Mouse (Mus musculus) ovary, postnatal 36 days (tissue): ENCODE results near the gene Ror1.

Source experiments
- DNase-seq: peaks from one replicate; pipeline ENCODE4 v3.0.0; 2022; ENCODE audit warnings: low spot score, mixed read lengths

Ror1 gene

DNA sequence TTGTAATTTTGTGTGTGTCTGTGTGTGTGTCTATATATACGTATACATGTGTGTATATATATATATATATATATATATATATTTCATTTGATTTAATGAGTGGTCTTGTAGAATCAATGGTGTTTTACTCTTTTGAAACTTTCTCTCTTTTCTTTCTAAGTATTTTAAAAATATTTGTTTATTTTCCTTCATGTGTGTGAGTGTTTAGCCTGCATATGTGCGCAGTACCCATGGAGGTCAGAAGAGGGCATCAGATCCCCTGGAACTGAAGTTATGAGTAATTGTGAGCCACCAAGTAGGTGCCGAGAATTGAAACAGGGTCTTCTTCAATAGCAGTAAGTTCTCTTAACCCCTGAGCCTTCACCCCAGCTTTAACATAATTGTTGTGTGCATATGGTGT, 20.8 kb downstream of the Ror1 start:
- no peak for DNase-seq

DNA sequence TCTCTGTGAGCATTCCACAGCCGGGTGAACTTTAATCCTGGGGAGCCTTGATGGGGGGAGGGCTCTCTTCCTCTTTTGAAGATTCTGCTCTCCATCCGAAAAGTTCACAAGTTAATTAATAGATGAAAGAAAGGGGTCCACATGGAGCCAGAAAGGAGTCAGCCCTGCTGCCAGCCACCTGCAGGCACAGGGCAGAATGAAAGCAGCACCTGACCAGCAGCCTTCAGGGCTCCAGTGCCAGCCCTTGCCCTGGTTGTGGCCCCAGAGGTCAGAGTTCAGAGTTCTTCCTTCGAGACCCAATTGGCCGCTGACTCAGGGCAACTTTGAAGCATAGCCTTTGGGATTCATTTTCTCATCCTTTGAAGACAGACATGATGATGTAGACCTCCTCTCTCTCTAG, 23.1 kb downstream of the Ror1 start:
- DNase-seq: no peak

DNA sequence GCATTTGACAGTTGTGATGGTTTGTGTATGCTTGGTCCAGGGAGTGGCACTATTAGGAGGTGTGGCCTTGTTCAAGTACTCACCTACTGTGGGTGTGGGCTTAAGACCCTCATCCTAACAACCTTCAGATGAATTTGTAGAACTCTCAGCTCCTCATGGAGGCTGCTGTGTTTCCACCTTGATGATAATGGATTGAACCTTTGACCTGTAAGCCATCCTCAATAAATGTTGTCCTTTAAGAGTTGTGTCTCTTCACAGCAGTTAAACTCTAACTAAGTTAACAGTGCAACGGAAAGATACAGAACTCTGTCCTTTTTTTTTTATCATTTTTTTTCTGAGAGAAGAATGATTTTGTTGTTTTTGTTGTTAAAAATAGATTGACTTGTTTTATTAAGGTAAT, 23.8 kb downstream of the Ror1 start:
- DNase-seq: no peak

DNA sequence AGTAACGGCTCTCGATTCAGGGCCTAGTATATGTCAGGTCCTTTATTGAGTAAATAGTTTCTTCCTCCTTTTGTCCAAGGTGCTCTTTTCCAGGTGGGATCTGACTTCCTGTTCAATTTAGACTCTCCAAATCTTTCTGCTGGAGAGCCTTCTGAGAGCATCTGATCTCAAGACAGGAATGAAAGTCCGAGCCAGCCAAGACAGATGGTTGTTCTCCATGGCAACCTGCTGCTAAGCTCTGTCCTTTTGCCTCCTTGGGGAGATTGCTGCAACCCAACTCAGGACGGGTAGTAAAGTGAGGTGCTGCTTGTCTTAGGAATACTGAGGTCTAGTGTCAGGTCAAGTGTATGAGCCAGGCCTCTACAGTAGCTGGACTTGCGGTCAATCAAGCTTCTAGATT, 25.0 kb downstream of the Ror1 start:
- no peak for DNase-seq

- no peak for DNase-seq
Observed at GRCm38 (mm10) chr4:100122436-100122835, 26.8 kb downstream of the Ror1 start.

- DNase-seq: no peak
Observed at GRCm38 (mm10) chr4:100123519-100123918, 27.9 kb downstream of the Ror1 start.

- no peak for DNase-seq
Observed at GRCm38 (mm10) chr4:100124056-100124455, 28.5 kb downstream of the Ror1 start.

- DNase-seq: no peak
Observed at GRCm38 (mm10) chr4:100124935-100125334, 29.3 kb downstream of the Ror1 start.

DNA sequence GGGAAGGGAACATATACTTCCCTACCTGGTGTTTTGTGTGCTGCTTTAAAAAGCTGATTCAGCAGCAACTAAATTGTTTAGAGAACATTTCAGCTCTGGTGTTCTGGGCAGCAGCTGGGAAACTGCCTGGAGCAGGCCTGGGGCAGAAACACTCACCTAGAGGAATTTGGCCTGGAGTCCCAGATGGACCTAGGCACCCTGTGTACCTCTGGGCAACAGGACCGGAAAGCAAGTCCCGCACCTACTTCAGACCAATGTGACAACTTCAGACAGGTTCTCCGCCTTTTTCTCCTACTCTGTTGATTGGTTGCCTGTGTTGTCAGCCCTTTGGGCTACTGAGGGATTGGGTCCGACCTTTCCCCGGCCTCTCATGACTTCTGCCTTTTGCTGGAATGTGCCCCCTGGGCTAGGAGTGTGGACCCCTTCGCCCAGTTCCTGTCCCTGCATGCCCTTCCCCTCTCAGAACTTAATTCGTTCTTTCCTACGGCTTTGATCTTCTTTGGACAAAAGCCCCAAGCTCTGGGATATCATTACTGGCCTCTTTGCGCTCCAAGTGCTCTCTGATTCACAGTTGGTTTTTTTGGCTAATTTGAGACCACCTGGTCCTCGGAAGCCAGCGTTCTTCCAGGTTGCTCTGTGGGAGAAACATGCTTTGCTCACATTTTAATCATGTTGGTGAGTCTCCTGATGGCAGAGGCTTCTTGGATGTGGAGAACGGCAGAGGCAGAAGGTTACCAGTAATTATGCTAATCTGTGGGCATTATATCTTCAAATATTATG, 31.1 kb downstream of the Ror1 start:
- DNase-seq: no peak

GRCm38 (mm10) chr4:100128026-100128922, 32.7 kb downstream of the Ror1 start:
- DNase-seq: no peak

DNA sequence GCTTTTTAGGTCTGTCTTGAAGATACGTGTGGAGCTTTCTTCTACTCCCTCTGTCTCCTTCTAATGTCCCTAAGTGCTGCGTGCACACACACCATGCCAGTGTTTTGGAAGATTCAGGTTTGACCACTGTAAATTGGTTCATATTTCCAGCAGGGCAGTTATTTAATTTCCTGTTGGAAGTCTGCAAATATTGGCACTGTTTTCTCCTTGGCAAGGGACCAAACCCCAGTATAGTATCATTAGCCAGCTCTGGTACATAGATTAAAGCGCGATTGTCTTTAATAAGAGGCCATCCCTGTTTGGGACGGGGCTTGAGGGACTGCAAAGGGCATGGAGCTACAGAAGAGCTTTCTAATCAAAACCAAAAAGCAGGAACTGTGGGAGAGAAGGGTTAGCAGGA, 33.6 kb downstream of the Ror1 start:
- DNase-seq: no peak

- DNase-seq: peak; percentile 77
Observed at GRCm38 (mm10) chr4:100130771-100131475, 35.3 kb downstream of the Ror1 start.

GRCm38 (mm10) chr4:100131488-100131887, 35.9 kb downstream of the Ror1 start:
- no peak for DNase-seq

- DNase-seq: no peak
Observed at GRCm38 (mm10) chr4:100132261-100132660, 36.7 kb downstream of the Ror1 start.

- DNase-seq: no peak
Observed at GRCm38 (mm10) chr4:100136046-100136445, 40.5 kb downstream of the Ror1 start.

GRCm38 (mm10) chr4:100137102-100137835, 41.7 kb downstream of the Ror1 start:
- no peak for DNase-seq

DNA sequence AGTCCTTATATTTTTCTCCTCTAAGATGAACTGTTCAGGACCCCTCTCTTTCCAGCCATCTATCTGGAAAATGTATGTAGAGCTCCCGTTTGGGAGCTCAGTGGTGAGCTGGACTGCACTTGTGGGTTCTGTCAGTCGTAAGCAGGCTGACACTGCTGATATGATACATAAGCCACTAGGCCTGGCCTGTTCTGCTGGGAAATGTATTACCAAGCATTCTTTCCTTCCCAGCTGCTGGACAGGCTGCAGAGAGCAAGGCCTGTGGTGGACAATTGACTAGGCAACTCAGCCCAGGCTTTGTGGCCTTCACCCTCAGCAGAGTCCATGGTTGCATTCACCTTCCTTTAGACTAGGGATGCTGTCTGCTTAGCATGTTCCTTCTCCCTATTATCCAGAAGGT, 46.0 kb downstream of the Ror1 start:
- DNase-seq: no peak

DNA sequence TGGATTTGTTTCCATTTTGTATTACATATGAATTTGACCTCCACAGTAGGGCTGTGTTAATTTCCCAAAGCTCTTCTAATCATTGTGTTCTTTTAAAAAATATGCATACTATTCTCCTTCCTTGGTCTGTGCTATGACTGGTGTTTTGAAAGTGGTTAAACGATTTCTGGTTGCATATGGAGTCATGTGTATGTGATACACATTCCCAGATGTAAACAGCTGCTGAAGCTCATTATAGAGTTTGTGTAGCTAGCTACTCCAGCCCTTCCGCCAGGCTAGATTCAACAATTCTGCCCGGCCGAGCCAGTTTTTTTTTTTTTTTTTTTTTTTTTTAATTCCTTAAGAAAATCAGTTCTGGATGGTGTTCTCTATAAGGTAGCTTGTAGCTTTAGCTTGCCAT, 49.2 kb downstream of the Ror1 start:
- DNase-seq: no peak

- no peak for DNase-seq
Observed at GRCm38 (mm10) chr4:100150797-100151196, 55.2 kb downstream of the Ror1 start.

GRCm38 (mm10) chr4:100154560-100155130, 59.1 kb downstream of the Ror1 start:
- no peak for DNase-seq

- DNase-seq: no peak
Observed at GRCm38 (mm10) chr4:100155731-100156130, 60.1 kb downstream of the Ror1 start.

- no peak for DNase-seq
Observed at GRCm38 (mm10) chr4:100158401-100158800, 62.8 kb downstream of the Ror1 start.
